9 mouse cellular contexts compared by ENCODE assay signal in genomic region chr11:73175612-73176011, GRCm38 (mm10). TPM values are rescaled to one million over a fixed set of nuclear protein-coding genes. Genes with fewer than 3 reads are reported as not detected.
A peak's percentile ranks its signal among the peaks of the same experiment; 100 is the strongest.
DNase-seq lines count a peak whose midpoint lies in the region; ATAC-seq lines count a peak whose summit lies in the region.
"Had no signal": no experiment of that assay in that cellular context is flagged by ENCODE, and none has a peak within 500 bp of the region (broad histone marks: within the 10 kb centered on the region; RNA-seq: fewer than 3 reads in every experiment).

No protein-coding gene starts in this region.

- H3K9me3 ChIP-seq in megakaryocyte, embryonic 14.5 days, result no peaks in the 10 kb centered on the region
- H3K9me3 ChIP-seq in forebrain, embryonic 14.5 days (replicated peaks; ENCODE audit: control insufficient read depth, low read length), result no peaks in the 10 kb centered on the region
- H3K9me3 ChIP-seq in midbrain, embryonic 11.5 days (ENCODE audit: control insufficient read depth, low read length), result no peaks in the 10 kb centered on the region

- peak overlapping the region; percentile 86 for H3K9ac ChIP-seq in forebrain, embryonic 14.5 days (ENCODE audit: low read length)
- H3K9ac ChIP-seq in midbrain, embryonic 11.5 days (ENCODE audit: low read length), result peak overlapping the region; percentile 91

- H3K27me3 ChIP-seq in megakaryocyte, embryonic 14.5 days (replicated peaks), result no peaks in the 10 kb centered on the region
- H3K27me3 ChIP-seq in forebrain, embryonic 14.5 days (replicated peaks; ENCODE audit: control insufficient read depth, insufficient read depth, low read length), result no peaks in the 10 kb centered on the region
- H3K27me3 ChIP-seq in midbrain, embryonic 11.5 days (ENCODE audit: control insufficient read depth, insufficient read depth, low read length), result no peaks in the 10 kb centered on the region

- DNase-seq in forebrain, embryonic 14.5 days (ENCODE audit: low spot score), result no peak
- peak; percentile 63 to 80 for DNase-seq in kidney, postnatal 4 days
- DNase-seq in midbrain, embryonic 11.5 days (ENCODE audit: low spot score, missing footprints), result peak; percentile 75
- no peak for DNase-seq in ovary, postnatal 14 days (ENCODE audit: low spot score)
- no peak for DNase-seq in thymus, adult 18-20 months
- no peak for DNase-seq in retina, postnatal 1 day

- H3K4me1 ChIP-seq in megakaryocyte, embryonic 14.5 days, result peaks cover 50% of the 10 kb centered on the region
- H3K4me1 ChIP-seq in forebrain, embryonic 14.5 days (ENCODE audit: control insufficient read depth, insufficient read depth, low read length), result peaks cover 23% of the 10 kb centered on the region
- H3K4me1 ChIP-seq in midbrain, embryonic 11.5 days (ENCODE audit: control insufficient read depth, insufficient read depth, low read length), result peaks cover 5% of the 10 kb centered on the region; the same call in 1 of the 2 replicates

- H3K4me3 ChIP-seq in megakaryocyte, embryonic 14.5 days (replicated peaks), result peak overlapping the region; percentile 99
- peak overlapping the region; percentile 93 for H3K4me3 ChIP-seq in forebrain, embryonic 14.5 days (ENCODE audit: low read depth, low read length)
- H3K4me3 ChIP-seq in midbrain, embryonic 11.5 days (ENCODE audit: low read depth, low read length), result peak overlapping the region; percentile 95

- peaks cover 50% of the 10 kb centered on the region for H3K36me3 ChIP-seq in megakaryocyte, embryonic 14.5 days (replicated peaks; ENCODE audit: low read length)
- peaks cover 26% of the 10 kb centered on the region for H3K36me3 ChIP-seq in forebrain, embryonic 14.5 days (ENCODE audit: control insufficient read depth, insufficient read depth, low read length)
- H3K36me3 ChIP-seq in midbrain, embryonic 11.5 days (ENCODE audit: control insufficient read depth, insufficient read depth, low read length), result no peaks in the 10 kb centered on the region

- no peak for ATAC-seq in megakaryocyte, adult 5-6 weeks (ENCODE audit: poor library complexity, severe bottlenecking)
- ATAC-seq in forebrain, embryonic 14.5 days, result no peak
- no peak for ATAC-seq in midbrain, embryonic 11.5 days (ENCODE audit: low FRiP score)

- 51% methylated on average over 8 of the region's 8 CpGs for WGBS in forebrain, embryonic 14.5 days
- WGBS in midbrain, embryonic 11.5 days, result 50% methylated on average over 8 of the region's 8 CpGs

- H3K27ac ChIP-seq in forebrain, embryonic 14.5 days (ENCODE audit: low read depth, low read length), result no peak overlapping the region
- H3K27ac ChIP-seq in midbrain, embryonic 11.5 days (ENCODE audit: low read depth, low read length), result no peak overlapping the region

- peak overlapping the region; percentile 82 for H3K4me2 ChIP-seq in forebrain, embryonic 14.5 days (ENCODE audit: low read length)
- peak overlapping the region; percentile 77 for H3K4me2 ChIP-seq in midbrain, embryonic 11.5 days

RNA-seq across cellular contexts. Expression of gene Emc6, which starts 1.2 kb away (rescaled TPM):
- polyA plus RNA-seq in megakaryocyte, embryonic 14.5 days (2012; ENCODE audit: insufficient read depth, low replicate concordance), result 170 and 286 TPM in 2 replicates
- total RNA-seq in megakaryocyte, adult 5-6 weeks (2015), result 42.9 and 53.0 TPM in 2 replicates
- total RNA-seq in megakaryocyte, adult 5-6 weeks (2017), result 28.7 and 29.0 TPM in 2 replicates
- 140 and 163 TPM in 2 replicates for polyA plus RNA-seq in forebrain, embryonic 14.5 days (2014; fragmentation: Nextera tagmentation; extraction: Ambion mirVana)
- 125 TPM in 2 replicates for polyA plus RNA-seq in midbrain, embryonic 11.5 days (2014; fragmentation: Nextera tagmentation; extraction: Ambion mirVana)

RNA-seq across cellular contexts. Expression of gene Tax1bp3, which starts 1.3 kb away (rescaled TPM):
- polyA plus RNA-seq in megakaryocyte, embryonic 14.5 days (2012; ENCODE audit: insufficient read depth, low replicate concordance), result 19.3 and 28.8 TPM in 2 replicates
- 13.7 and 19.9 TPM in 2 replicates for total RNA-seq in megakaryocyte, adult 5-6 weeks (2015)
- 16.8 and 18.5 TPM in 2 replicates for total RNA-seq in megakaryocyte, adult 5-6 weeks (2017)
- polyA plus RNA-seq in forebrain, embryonic 14.5 days (2014; fragmentation: Nextera tagmentation; extraction: Ambion mirVana), result 193 and 203 TPM in 2 replicates
- polyA plus RNA-seq in midbrain, embryonic 11.5 days (2014; fragmentation: Nextera tagmentation; extraction: Ambion mirVana), result 183 and 189 TPM in 2 replicates

RNA-seq across cellular contexts. Expression of gene P2rx5, which starts 15.4 kb away (rescaled TPM):
- 0.55 TPM in 1 of 2 replicates, not detected in the other for polyA plus RNA-seq in megakaryocyte, embryonic 14.5 days (2012; ENCODE audit: insufficient read depth, low replicate concordance)
- not detected in 2 replicates for total RNA-seq in megakaryocyte, adult 5-6 weeks (2015)
- total RNA-seq in megakaryocyte, adult 5-6 weeks (2017), result not detected in 2 replicates
- polyA plus RNA-seq in forebrain, embryonic 14.5 days (2014; fragmentation: Nextera tagmentation; extraction: Ambion mirVana), result 0.78 and 0.93 TPM in 2 replicates
- 0.08 and 0.23 TPM in 2 replicates for polyA plus RNA-seq in midbrain, embryonic 11.5 days (2014; fragmentation: Nextera tagmentation; extraction: Ambion mirVana)
- total RNA-seq: common myeloid progenitor, adult 5-6 weeks had no signal

RNA-seq across cellular contexts. Expression of gene Ctns, which starts 23.2 kb away (rescaled TPM):
- 1.3 and 4.1 TPM in 2 replicates for polyA plus RNA-seq in megakaryocyte, embryonic 14.5 days (2012; ENCODE audit: insufficient read depth, low replicate concordance)
- 18.4 and 19.3 TPM in 2 replicates for total RNA-seq in megakaryocyte, adult 5-6 weeks (2015)
- 21.0 and 23.3 TPM in 2 replicates for total RNA-seq in megakaryocyte, adult 5-6 weeks (2017)
- 17.6 and 19.7 TPM in 2 replicates for polyA plus RNA-seq in forebrain, embryonic 14.5 days (2014; fragmentation: Nextera tagmentation; extraction: Ambion mirVana)
- 19.1 and 21.1 TPM in 2 replicates for polyA plus RNA-seq in midbrain, embryonic 11.5 days (2014; fragmentation: Nextera tagmentation; extraction: Ambion mirVana)

RNA-seq across cellular contexts. Expression of gene Shpk, which starts 23.6 kb away (rescaled TPM):
- polyA plus RNA-seq in megakaryocyte, embryonic 14.5 days (2012; ENCODE audit: insufficient read depth, low replicate concordance), result 0.53 and 1.2 TPM in 2 replicates
- total RNA-seq in megakaryocyte, adult 5-6 weeks (2015), result 1.1 and 1.6 TPM in 2 replicates
- total RNA-seq in megakaryocyte, adult 5-6 weeks (2017), result 1.1 and 2.2 TPM in 2 replicates
- 1.1 and 1.5 TPM in 2 replicates for polyA plus RNA-seq in forebrain, embryonic 14.5 days (2014; fragmentation: Nextera tagmentation; extraction: Ambion mirVana)
- 1.1 TPM in 2 replicates for polyA plus RNA-seq in midbrain, embryonic 11.5 days (2014; fragmentation: Nextera tagmentation; extraction: Ambion mirVana)

Comparison
In these comparisons a context has a peak if more than half of its experiments do, and no peak if none do; other contexts are left out.
1. DNase-seq: peak in kidney, postnatal 4 days (2 of 2) and midbrain, embryonic 11.5 days (single experiment); none in forebrain, embryonic 14.5 days (single experiment), ovary, postnatal 14 days (single experiment), thymus, adult 18-20 months (0 of 2) and retina, postnatal 1 day (single experiment).
2. Peak in every context shown above with its lines, with median percentiles within 50 percentile points of each other: H3K4me3 ChIP-seq.